Mouse (Mus musculus) Patski (cell line): Measurements from ENCODE around the gene Mss51. TPM values are rescaled to one million over a fixed set of nuclear protein-coding genes. Genes with fewer than 3 reads are reported as not detected.

Experiments used
- ATAC-seq: fragments of 100-300 bp; one replicate; pipeline ENCODE4 v1.8.0; 2021
- CTCF ChIA-PET: fragments of 350-600 bp; sonication (Branson Sonifier 250); formaldehyde crosslinking; loops from one replicate; lab custom pipeline; 2022; ENCODE audit warnings: inconsistent platforms; lab: Charles Lee
- POLR2A ChIA-PET: fragments of 350-600 bp; sonication (Branson Sonifier 250); formaldehyde crosslinking; loops from one replicate; lab custom pipeline; 2022; ENCODE audit warnings: antibody characterized with exemption, inconsistent platforms; lab: Charles Lee
- DNase-seq: peaks from one replicate; pipeline ENCODE4 v3.0.0-alpha.2; 2011; ENCODE audit warnings: low read depth, low spot score
- H3K27me3 ChIP-seq: fragments of 371-371 bp; one replicate; pipeline ENCODE4 v1.5.1; 2021
- CTCF ChIP-seq: fragments of 100-300 bp; IDR thresholded peaks from one replicate; pipeline ENCODE4 v1.5.1; 2021
- in situ Hi-C: fragments of 300-500 bp; cut with MboI; formaldehyde crosslinking; loops from 3 replicates; pipeline ENCODE4 v1.11.1; 2018; ENCODE audit warnings: low pct_unique_long_range_greater_than_20kb, mixed read lengths
- polyA plus RNA-seq: library from polyadenylated mRNA; unstranded; gene quantifications from one replicate; pipeline ENCODE4 v1.2.3, GENCODE M21; 2021

The Mss51 gene
- polyA plus RNA-seq, 1 experiment from 2014 or later = 0.65 TPM

DNA sequence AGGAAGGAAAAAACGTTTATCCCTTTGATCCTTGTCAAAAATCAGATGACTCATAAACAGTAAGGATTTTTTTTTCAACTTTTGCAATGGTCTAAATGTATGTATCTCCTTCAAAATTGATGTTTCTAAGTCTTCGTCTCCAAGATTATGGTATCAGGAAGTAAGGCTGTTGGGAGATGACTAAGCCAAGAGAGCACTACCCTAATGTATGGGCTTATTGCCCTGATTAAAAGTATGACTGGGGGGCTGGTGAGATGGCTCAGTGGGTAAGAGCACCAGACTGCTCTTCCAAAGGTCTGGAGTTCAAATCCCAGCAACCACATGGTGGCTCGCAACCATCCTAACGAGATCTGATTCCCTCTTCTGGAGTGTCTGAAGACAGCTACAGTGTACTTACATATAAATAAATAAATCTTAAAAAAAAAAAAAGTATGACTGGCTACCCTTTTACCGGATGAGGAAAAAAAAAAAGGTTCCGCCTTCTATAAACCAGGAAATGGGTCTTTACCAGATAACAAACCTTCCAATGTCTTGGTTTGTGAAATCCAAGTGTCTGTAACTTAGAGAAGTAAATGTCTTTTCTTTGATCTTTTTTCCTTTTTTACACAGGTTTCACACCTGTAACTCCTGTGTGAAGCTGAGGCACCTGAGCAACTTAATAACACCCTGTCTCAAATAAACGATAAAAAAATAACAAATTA lies 14.5 kb downstream of the Mss51 start:
- TF ChIP-seq CTCF = no peak
- ChIA-PET POLR2A (interaction anchor here (0.6 kb wide), 2 partner anchors 9 to 60 kb away, joined by 3 to 4 read pairs; no protein-coding TSS in a partner anchor), CTCF (no interaction called here)
- H3K27me3 ChIP-seq = no peaks in the 10 kb centered on the region
- DNase-seq = no peak
- in situ Hi-C loops = no loop called here
- no peak for ATAC-seq

DNA sequence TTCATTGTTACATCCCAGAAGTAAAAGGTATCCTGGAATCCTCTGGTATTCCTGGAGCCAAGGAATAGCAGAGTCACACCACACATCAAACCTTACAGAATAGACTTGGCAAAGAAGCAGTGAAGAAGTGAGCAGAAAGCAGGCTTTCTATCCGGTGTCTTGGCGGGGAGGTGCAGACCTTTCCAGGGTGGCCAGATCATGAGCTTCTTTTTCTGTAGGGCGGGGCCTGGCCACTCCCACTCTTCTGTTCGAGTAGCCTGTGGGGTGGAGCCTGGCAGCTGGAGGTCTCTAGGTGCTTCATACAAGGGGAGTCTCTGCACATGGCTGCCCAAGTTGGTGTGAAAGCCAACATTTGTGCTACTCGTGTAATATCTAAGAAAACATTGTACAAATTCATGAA lies 15.5 kb downstream of the Mss51 start:
- no peak for TF ChIP-seq CTCF
- CTCF ChIA-PET = no interaction called here
- in situ Hi-C loops = no loop called here
- ATAC-seq (no peak), DNase-seq (no peak)
- no peaks in the 10 kb centered on the region for H3K27me3 ChIP-seq
- POLR2A ChIA-PET = no interaction called here

DNA sequence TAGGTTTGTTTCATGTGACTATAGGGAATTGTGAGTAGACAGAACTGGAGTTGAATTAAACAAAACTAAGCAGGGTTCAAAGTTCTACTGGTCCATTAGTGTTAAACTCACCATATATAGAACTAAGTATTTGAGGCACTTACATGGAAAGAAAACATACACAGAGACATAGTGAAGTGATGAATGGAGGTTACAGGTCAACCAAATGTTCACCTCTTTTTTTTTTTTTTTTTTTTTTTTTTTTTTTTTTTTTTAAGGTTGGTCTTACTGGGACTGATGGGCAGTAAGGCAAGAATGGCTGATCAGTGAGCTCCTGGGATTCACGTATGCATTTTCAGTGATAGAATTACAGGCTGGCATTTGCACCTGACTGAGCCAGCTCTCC lies 16.5 kb downstream of the Mss51 start:
- ChIA-PET CTCF (interaction anchor here (1.0 kb wide), 1 partner anchor 9 kb away, joined by 4 read pairs; no protein-coding TSS in a partner anchor), POLR2A (interaction anchor here (0.9 kb wide), 2 partner anchors 13 to 59 kb away, joined by 3 read pairs; no protein-coding TSS in a partner anchor)
- no peaks in the 10 kb centered on the region for H3K27me3 ChIP-seq
- in situ Hi-C loops = no loop called here
- no peak for TF ChIP-seq CTCF
- no peak for DNase-seq
- ATAC-seq = no peak

DNA sequence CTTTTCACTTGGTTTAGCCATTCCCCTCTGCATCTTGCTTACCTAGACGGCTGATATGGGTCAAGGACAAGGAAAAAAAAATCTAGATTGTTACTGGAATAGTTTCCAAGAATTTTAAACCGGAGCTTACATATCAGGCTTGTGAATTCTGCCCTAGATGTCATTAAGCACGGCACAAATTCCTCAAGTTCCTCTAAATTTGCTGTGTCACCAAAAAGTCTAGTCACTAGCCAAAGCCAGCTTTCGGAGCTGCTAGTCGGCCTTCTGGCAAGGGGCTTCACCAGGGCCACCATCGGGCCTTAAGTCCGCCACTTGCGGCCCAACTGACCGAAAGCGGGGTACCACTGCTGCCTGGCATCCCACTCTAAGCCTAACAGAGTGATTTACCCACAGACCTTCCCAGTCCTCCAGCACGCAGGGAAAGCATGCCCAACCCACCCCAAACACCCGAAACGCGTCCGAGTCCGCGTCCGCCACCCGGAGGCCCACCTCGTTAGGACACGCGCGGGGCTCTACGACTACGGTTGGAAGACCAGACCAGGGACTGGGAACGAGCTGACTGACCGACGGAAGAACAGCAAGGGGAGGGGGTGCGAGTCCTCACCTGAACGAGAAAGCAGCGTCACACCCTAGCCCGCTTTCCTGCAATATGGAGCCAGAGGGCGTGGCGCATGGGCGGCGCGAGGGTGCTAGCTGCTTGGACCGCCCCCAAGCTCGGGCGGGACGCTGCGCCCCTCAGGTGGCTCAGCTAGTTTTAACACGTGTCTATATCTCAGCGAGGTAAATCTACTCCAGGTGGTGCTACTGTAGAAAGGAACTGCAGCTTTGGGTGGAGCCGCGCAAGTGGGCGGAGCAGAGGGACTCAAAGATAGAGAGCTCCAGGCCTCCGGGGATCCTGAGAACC lies 17.2 kb downstream of the Mss51 start, which contains the start of gene Anxa7:
Anxa7 (minus strand) TSS at position 843 of the 904 bp plus-strand sequence.
- ATAC-seq (peak; percentile 86), DNase-seq (no peak)
- no peaks in the 10 kb centered on the region for H3K27me3 ChIP-seq
- CTCF ChIA-PET = interaction anchor here (1.0 kb wide), 1 partner anchor 10 kb away, joined by 4 read pairs; no protein-coding TSS in a partner anchor
- in situ Hi-C loops = no loop called here
- POLR2A ChIA-PET = interaction anchor here (0.9 kb wide), 2 partner anchors 12 to 58 kb away, joined by 3 read pairs; no protein-coding TSS in a partner anchor
- no peak for TF ChIP-seq CTCF

DNA sequence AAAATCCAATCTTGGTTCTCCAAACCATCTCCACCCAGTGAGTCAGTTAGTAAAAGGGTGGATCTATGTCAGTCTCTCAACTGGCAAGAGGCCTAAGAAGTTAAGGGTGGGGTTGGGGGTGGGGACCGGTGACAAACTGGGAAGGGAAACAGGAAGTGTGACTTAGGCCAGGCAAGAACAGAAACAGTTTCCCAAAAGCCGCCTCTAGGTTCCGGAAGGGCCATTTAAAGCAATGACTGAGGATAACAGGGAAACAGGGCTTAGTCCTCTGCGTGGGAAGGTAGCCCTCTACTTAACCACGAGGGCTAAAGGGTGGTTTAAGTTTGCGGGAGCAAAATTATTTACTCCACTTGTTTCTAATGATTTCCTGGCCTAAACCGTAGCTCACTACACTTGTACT lies 17.9 kb downstream of the Mss51 start:
- DNase-seq (peak; percentile 33), ATAC-seq (peak; percentile 48)
- H3K27me3 ChIP-seq = no peaks in the 10 kb centered on the region
- no peak for TF ChIP-seq CTCF
- CTCF ChIA-PET = no interaction called here
- POLR2A ChIA-PET = no interaction called here
- in situ Hi-C loops = no loop called here

DNA sequence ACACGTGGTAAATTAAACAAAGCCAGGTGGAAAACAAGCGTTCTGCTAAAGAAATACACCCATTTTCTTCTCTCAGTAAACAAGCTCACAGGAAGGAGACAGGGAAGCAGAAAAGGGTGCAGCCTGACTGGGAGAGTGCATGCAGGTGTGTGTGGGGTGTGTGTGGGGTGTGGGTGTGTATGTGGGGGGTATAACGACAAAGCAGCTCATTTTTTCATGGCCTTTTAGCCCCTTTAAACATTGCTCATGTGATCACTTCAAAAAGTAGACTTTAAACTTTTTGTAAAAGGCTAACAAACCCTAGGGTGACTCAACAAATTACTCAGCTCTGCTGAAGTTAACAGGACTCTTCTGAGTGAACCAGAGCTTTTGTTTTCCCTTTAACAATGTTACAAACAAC lies 18.3 kb downstream of the Mss51 start:
- ChIA-PET CTCF (no interaction called here), POLR2A (no interaction called here)
- H3K27me3 ChIP-seq = no peaks in the 10 kb centered on the region
- ATAC-seq = no peak
- TF ChIP-seq CTCF = no peak
- no peak for DNase-seq
- in situ Hi-C loops = no loop called here

DNA sequence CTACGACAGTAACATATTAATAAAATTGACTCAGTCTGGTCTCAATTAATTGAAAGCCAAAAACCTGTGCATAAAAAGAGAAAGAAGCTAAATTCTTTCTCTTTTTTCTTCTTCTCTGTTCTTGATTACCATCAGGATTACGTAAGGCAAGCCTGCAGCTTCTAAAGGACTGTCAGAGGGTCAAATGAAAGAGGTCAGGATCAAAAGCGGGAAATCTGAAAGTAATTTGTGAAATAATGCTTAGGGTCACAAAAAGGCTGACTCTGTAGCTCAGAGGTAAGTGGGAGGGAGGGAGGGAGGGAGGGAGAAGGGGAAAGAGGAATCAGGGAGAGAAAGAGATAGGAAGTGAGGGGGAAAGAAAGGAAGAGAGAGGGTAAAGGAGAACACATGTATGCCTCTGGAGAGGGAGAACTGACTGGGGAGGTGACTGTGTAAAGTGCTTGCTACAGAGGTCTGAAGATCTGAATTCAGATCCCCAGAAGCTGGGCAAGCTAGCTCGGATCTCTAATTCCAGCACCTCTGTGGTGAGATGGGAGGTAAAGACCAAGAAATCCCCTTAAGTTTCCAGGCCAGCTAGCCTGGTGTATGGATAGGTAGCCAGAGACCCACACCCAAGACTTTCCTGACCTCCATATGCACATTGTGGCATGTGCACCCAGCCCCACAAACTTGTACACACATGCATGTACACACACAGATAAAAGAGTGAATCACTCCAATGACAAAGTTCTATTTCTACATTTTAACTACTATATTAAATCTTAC lies 19.3 kb downstream of the Mss51 start:
- DNase-seq = no peak
- in situ Hi-C loops = no loop called here
- no peak for ATAC-seq
- TF ChIP-seq CTCF = no peak
- ChIA-PET POLR2A (interaction anchor here (0.6 kb wide), 1 partner anchor 53 kb away, joined by 3 read pairs; no protein-coding TSS in a partner anchor), CTCF (no interaction called here)
- no peaks in the 10 kb centered on the region for H3K27me3 ChIP-seq

DNA sequence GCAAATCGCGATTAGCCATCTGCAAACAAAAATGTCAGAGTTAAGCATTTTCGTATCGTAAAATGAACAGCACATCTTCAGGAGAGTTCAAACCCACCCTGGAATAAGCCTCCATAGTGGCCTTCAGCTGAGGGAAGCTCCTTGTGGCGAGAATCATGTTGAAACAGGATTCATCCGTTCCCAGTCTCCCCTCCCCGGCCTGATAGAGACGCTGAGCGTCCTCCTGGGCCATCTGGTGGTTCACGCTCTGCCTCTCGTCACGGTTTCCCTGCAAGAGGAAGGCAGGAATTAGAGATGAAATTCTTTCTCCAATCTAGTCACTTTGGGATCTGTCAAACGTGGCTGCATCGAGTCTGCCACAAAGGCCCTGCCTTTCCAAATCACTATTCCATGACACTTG lies 36.5 kb downstream of the Mss51 start:
- no peak for DNase-seq
- in situ Hi-C loops = no loop called here
- CTCF ChIA-PET = no interaction called here
- no peak for TF ChIP-seq CTCF
- ATAC-seq = no peak
- POLR2A ChIA-PET = interaction anchor here (0.9 kb wide), 1 partner anchor 39 kb away, joined by 3 read pairs; no protein-coding TSS in a partner anchor
- no peaks in the 10 kb centered on the region for H3K27me3 ChIP-seq

DNA sequence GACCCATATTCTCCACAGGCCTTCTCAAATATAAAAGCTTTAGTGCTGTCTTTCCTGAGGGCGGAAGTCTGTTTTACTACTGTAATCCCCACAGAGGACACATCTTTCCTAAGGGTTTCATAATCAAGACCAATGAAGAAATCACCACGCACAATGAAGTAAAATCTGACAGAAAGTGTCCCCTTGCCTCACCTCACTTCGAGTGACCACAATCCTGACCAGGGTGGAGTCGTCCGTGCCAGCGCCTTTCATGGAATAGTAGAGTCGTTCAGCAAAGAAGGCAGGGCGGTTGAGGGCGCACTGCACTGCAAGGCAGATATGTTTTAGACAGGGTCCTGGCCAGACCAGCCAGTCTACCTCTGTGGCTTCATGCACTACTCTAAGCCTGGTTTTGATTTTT lies 38.3 kb downstream of the Mss51 start:
- DNase-seq (no peak), ATAC-seq (no peak)
- in situ Hi-C loops = no loop called here
- ChIA-PET POLR2A (interaction anchor here (0.7 kb wide), 1 partner anchor 25 kb away, joined by 5 read pairs; no protein-coding TSS in a partner anchor), CTCF (interaction anchor here (1.3 kb wide), 1 partner anchor 11 kb away, joined by 3 read pairs; no protein-coding TSS in a partner anchor)
- no peaks in the 10 kb centered on the region for H3K27me3 ChIP-seq
- no peak for TF ChIP-seq CTCF

DNA sequence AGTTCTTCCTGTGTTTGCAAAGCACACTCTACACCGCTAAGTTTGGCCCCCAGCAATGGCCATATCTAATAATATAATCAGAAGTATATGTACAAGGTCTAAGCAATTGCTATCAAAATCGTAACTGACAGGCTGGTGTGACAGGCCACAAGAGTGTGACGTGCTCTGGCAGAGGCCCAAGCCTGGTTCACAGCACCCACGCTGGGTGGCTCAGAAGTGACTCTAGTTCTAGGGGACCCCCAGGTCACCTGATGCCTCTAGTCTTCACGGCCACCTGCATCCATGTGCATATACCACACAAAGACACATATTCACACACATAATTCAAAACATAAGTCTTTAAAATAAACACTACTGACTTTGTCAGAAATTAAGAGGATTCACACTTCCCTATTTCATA lies 43.8 kb downstream of the Mss51 start:
- POLR2A ChIA-PET = no interaction called here
- ATAC-seq (no peak), DNase-seq (no peak)
- CTCF ChIA-PET = interaction anchor here (1.9 kb wide), 1 partner anchor 54 kb away, joined by 5 read pairs; no protein-coding TSS in a partner anchor
- in situ Hi-C loops = no loop called here
- no peaks in the 10 kb centered on the region for H3K27me3 ChIP-seq
- no peak for TF ChIP-seq CTCF
